Mouse (Mus musculus): ENCODE results near the gene Gm773.
"Not testable (repeated sequence)": the region's sequence is repeated elsewhere in the genome, so short reads cannot be mapped to it uniquely, and the experiment has no call there.

The Gm773 gene

DNA sequence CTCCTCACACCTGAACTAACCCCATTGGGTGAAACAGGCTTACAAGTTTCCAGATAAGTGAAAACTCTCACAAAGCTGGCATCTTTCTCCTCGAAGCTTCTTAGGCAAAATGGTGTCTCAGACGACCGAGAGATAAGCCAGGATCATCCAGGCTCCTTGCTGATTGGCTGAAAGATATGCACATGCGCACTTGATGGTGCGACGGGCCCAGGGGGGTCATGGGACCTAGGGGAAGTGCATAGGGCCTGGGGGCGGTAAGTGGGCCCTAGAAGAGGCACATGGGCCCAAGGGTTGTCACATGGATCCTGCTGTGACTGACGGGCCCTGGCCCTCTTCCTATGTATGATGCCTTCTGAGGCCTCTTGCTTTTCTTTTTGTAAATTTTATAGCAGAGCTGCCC is at the start of gene Gm773:
Gm773 (minus strand) TSS at position 111 of the 400 bp plus-strand sequence.
- DNase-seq (ENCODE audit: low spot score in 2 of 2), result no peak

DNA sequence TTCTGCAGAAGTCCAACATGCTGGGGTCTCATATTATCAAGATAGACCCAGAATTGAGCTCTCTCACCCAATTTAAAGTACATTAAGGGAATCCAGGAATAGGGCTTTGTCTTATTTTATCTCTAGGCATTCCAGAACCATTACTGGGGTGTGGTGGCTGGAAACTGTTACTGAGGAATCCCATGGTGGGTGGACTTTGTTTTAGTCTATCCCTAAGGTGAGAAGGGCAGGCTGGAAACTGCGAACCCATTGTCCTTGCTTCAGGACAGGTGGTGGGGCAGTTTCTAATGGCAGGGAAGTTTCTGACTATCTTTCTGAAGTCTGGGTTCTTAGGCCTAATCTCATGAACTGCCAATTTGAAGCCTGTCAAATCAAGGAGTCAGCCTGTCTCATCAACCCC is 26.2 kb downstream of the Gm773 start:
- DNase-seq (ENCODE audit: low spot score in 2 of 2), result not testable (repeated sequence)

DNA sequence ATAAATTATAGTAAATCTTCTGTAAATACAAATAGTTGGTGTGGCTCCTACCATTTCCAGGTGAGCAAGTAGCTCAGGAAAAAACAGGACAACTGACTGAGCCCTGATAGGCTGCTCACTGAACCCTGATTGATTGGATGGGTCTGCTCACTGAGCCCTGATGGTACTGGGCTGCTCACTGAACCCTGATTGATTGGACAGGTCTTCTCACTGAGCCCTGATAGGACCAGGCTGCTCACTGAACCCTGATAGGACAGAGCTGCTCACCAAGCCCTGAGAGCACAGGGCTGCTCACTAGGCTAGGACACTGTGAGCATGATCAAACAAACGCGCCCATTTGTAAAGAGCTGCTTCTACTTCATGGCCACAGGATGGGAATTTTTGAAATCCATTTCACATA is 61.3 kb downstream of the Gm773 start:
- DNase-seq (ENCODE audit: low spot score in 2 of 2), result no peak
